Mouse (Mus musculus) lung, embryonic 16.5 days (tissue): Measurements from ENCODE around the gene Cmtr1. TPM values are rescaled to one million over a fixed set of nuclear protein-coding genes. Genes with fewer than 3 reads are reported as not detected.

Experiments
- ATAC-seq: fragments of 200-750 bp; cut with Nextera tagmentation; 2 replicates; pipeline ENCODE4 v1.8.0; 2017; ENCODE audit warnings: low read depth, mild to moderate bottlenecking, moderate library complexity
- H3K27ac ChIP-seq: fragments of 300-500 bp; sonication (generic); 2 replicates; pipeline ENCODE4 v1.5.1; 2014; ENCODE audit warnings: mild to moderate bottlenecking, control low read depth, low read length
- H3K27me3 ChIP-seq: fragments of 300-500 bp; sonication (generic); 2 replicates; pipeline ENCODE4 v1.6.1; 2014; ENCODE audit warnings: low read depth, low read length, mixed read lengths; ENCODE audit not compliant: control insufficient read depth, insufficient read depth
- H3K36me3 ChIP-seq: fragments of 300-500 bp; sonication (generic); 2 replicates; pipeline ENCODE4 v1.6.1; 2014; ENCODE audit warnings: low read length; ENCODE audit not compliant: control insufficient read depth, insufficient read depth
- H3K4me1 ChIP-seq: fragments of 300-500 bp; sonication (generic); replicated peaks from 2 replicates; pipeline ENCODE4 v1.6.1; 2014; ENCODE audit warnings: low read length, mixed read lengths; ENCODE audit not compliant: control insufficient read depth, insufficient read depth
- H3K4me2 ChIP-seq: fragments of 300-500 bp; sonication (generic); 2 replicates; pipeline ENCODE4 v1.6.1; 2014; ENCODE audit warnings: low read depth, low read length, control low read depth
- H3K4me3 ChIP-seq: fragments of 300-500 bp; sonication (generic); 2 replicates; pipeline ENCODE4 v1.5.1; 2014; ENCODE audit warnings: mild to moderate bottlenecking, low read length, control low read depth
- H3K9ac ChIP-seq: fragments of 300-500 bp; sonication (generic); 2 replicates; pipeline ENCODE4 v1.6.1; 2014; ENCODE audit warnings: low read length, control low read depth
- H3K9me3 ChIP-seq: fragments of 300-500 bp; sonication (generic); 2 replicates; pipeline ENCODE4 v1.6.1; 2016; ENCODE audit warnings: low read length; ENCODE audit not compliant: control insufficient read depth
- WGBS: fragments of 180-500 bp; shearing (Covaris S2); extraction: QIAGEN DNeasy Blood & Tissue Kit; methylation state at CpG from one replicate; pipeline ENCODE4 v1.1.7; 2014; 5-methylcytosine and 5-hydroxymethylcytosine counted together
- polyA plus RNA-seq: library from polyadenylated mRNA; unstranded; fragments of >200 nt; fragmentation: Nextera tagmentation; extraction: Ambion mirVana; gene quantifications from 2 replicates; pipeline ENCODE4 v1.2.1, GENCODE M21; 2015

Cmtr1 gene
- polyA plus RNA-seq, 1 experiment from 2014 or later = 138 TPM

DNA sequence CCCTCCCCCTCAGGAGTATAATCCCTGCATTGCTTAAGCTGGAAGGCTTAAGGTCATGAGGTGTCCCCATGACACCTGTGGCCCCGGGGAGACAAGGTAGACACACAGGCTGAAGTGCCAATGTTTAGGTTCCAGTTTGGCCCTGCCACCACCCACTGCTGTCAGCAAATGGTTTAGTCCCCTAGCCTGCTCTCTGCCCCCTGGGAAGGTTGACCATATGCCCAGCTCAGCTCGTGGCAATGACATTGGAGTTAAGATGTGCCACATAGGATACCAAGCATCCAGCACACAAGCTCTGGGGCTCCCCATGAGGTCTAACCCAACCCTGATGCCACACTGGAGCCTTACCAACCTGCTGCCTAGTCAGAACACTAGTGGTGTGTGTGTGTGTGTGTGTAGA lies 72.1 kb downstream of the Cmtr1 start:
- WGBS = 79% methylated on average over 2 of the region's 2 CpGs
- Histone ChIP-seq H3K27ac (no peak overlapping the region), H3K4me1 (peaks cover 8% of the 10 kb centered on the region), H3K4me2 (no peak overlapping the region), H3K27me3 (no peaks in the 10 kb centered on the region), H3K36me3 (no peaks in the 10 kb centered on the region), H3K4me3 (no peak overlapping the region), H3K9ac (no peak overlapping the region), H3K9me3 (no peaks in the 10 kb centered on the region)
- ATAC-seq = no peak

DNA sequence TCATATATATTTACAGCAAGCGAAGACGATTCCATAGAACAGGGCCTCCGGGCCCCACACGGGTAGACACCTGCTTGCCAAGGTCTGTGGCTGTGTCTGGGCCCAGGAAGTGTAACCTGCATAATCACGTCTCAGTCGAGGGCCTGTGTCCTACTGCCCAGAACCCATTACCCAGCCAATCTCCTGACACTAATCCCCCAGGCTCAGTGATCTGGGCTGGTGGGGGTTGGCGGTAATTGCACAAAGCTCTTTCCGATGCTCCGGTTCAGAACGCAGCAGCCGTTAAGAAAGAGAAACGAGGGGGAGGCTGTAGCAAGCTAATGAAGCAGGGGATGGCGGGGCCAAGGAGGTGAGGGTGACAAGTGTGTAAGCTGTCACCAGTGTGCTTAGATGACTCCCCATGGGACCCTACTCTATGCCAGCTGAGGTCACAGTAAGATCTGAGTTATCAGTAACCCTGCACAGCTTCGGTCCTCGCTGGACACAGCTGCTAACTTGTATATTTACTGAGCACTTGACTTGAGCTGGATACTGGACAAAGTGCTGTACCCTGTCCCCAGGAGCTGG lies 76.1 kb downstream of the Cmtr1 start:
- no peak overlapping the region for H3K9ac ChIP-seq
- H3K27me3 ChIP-seq = no peaks in the 10 kb centered on the region
- H3K27ac ChIP-seq = no peak overlapping the region
- H3K4me3 ChIP-seq = no peak overlapping the region
- H3K4me1 ChIP-seq = peaks cover 11% of the 10 kb centered on the region
- H3K9me3 ChIP-seq = no peaks in the 10 kb centered on the region
- no peak for ATAC-seq
- 43% methylated on average over 15 of the region's 15 CpGs for WGBS
- no peaks in the 10 kb centered on the region for H3K36me3 ChIP-seq
- no peak overlapping the region for H3K4me2 ChIP-seq

DNA sequence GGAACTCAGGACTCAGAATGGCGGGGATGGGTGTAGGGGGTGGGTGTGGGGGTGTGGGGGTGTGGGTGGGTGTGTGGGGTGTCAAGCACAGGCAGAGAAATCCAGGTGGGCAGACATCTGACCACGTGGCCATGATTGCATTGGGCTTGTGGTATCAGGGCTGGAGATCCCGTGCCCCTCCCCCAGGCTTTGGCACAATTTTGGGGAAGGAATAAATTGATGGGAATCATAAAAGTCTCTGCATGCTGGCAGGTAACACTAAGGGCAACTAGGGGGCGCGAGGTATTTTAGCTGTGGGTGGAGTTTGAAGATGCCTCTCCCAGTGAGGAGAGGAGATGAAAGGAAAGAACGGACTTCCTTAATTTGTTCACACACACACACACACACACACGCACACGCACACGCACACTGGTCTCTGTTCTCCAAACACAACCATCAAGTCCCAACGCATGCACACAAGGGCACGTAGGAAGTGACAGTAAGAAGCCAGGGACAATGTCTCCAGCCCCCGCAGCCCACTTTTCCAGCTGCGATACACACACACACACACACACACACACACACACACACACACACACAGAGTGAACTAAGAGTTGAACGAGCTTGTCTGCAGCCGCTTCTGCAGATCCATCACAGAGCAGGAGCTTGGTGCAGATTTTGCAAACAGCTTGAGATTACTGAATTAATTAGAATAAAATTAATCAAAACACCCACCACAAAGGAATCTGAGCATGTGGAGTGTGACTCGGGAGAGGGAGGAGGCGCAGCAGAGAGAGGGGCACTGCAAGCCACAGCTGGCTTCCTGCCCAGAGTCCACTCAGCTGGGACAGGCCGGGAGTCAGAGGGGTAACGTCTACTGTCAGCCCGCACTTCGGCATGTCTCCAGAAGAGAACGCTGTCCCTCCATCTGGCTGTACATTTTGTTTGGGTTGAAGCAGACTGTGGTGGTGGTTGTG lies 77.7 kb downstream of the Cmtr1 start:
- Histone ChIP-seq H3K27me3 (no peaks in the 10 kb centered on the region), H3K36me3 (no peaks in the 10 kb centered on the region), H3K4me3 (peak overlapping the region; percentile 21), H3K4me1 (peaks cover 12% of the 10 kb centered on the region), H3K4me2 (peak overlapping the region; percentile 45), H3K9ac (peak overlapping the region; percentile 15; the same call in 1 of the 2 replicates), H3K27ac (no peak overlapping the region), H3K9me3 (no peaks in the 10 kb centered on the region)
- peak; percentile 93 for ATAC-seq
- 22% methylated on average over 22 of the region's 22 CpGs for WGBS

DNA sequence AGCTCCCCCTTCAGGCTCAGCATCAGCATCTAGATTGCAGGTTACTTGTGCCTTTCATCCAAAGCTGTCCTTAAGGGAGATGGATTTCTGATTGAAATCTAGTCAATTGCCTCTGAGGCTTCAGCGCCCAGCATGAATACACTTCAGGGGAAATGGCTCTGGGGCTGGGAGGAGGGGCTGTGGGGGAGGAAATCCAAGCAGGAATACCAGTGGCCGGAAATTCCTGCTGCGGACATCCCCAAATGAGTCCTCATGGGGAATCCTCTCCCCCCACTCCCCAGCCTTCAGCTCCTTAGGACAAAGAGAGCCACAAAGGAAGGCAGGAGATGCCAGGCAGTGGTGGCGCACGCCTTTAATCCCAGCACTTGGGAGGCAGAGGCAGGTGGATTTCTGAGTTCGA lies 87.1 kb downstream of the Cmtr1 start:
- no peak overlapping the region for H3K4me2 ChIP-seq
- H3K9me3 ChIP-seq = no peaks in the 10 kb centered on the region
- H3K4me3 ChIP-seq = no peak overlapping the region
- no peaks in the 10 kb centered on the region for H3K36me3 ChIP-seq
- 70% methylated on average over 6 of the region's 6 CpGs for WGBS
- H3K9ac ChIP-seq = no peak overlapping the region
- H3K27ac ChIP-seq = no peak overlapping the region
- no peak for ATAC-seq
- H3K4me1 ChIP-seq = peaks cover 5% of the 10 kb centered on the region; the same call in 1 of the 2 replicates
- H3K27me3 ChIP-seq = no peaks in the 10 kb centered on the region; the same call in 1 of the 2 replicates

DNA sequence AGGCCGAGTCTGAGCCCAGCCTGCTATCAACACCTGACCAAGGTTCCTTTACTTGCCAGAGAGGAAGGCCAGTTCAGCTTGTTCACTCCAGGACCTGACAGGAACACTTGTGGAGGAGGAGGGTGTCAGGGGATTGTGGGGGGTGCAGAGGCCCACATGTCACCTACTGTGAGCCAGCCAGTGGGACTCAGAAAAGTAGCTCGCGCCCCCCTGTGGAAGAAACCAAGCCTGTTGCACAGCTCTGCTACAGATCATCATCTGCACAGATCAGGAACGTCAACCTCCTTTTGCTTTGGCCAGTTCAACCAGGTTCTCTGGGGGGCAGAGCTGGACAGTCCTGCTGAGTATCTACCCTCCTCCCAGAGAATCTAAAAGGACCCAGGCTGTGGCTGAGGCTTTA lies 94.1 kb downstream of the Cmtr1 start:
- 47% methylated on average over 4 of the region's 4 CpGs for WGBS
- H3K36me3 ChIP-seq = no peaks in the 10 kb centered on the region
- H3K27me3 ChIP-seq = no peaks in the 10 kb centered on the region
- no peak overlapping the region for H3K4me2 ChIP-seq
- H3K9me3 ChIP-seq = no peaks in the 10 kb centered on the region
- no peak overlapping the region for H3K27ac ChIP-seq
- H3K4me1 ChIP-seq = 0 out of 2 replicates have a peak, but pooled peaks cover 3% of the 10 kb centered on the region
- H3K4me3 ChIP-seq = no peak overlapping the region
- ATAC-seq = no peak
- no peak overlapping the region for H3K9ac ChIP-seq

Other genes with a start within 250 kb of the Cmtr1 start
- 15.6 and 16.6 TPM in 2 replicates for gene Pim1, start 169.8 kb upstream of the Cmtr1 start, polyA plus RNA-seq
- not detected in 2 replicates for gene Gm17657, start 111.0 kb upstream of the Cmtr1 start, polyA plus RNA-seq
- 12.6 and 14.9 TPM in 2 replicates for gene Tbc1d22b, start 110.8 kb upstream of the Cmtr1 start, polyA plus RNA-seq
- gene Tmem217, start 108.2 kb upstream of the Cmtr1 start, polyA plus RNA-seq = 0.85 and 1.1 TPM in 2 replicates
- gene Rnf8, start 45.8 kb upstream of the Cmtr1 start, polyA plus RNA-seq = 61.6 and 67.9 TPM in 2 replicates
- gene Gm28043, start 45.7 kb upstream of the Cmtr1 start, polyA plus RNA-seq = 2.4 and 3.3 TPM in 2 replicates
- 13.5 and 13.6 TPM in 2 replicates for gene Ccdc167, start 56.4 kb downstream of the Cmtr1 start, polyA plus RNA-seq